Mouse (Mus musculus) heart, adult 8-10 months (tissue): ENCODE results near the gene Bhlha15. TPM values are rescaled to one million over a fixed set of nuclear protein-coding genes. Genes with fewer than 3 reads are reported as not detected.

Experiments
- DNase-seq: peaks from one replicate; pipeline ENCODE4 v3.0.0; 2022; ENCODE audit warnings: low spot score
- total RNA-seq, 4 experiments: library from RNA; stranded (reverse); gene quantifications; 2 replicates each; pipeline ENCODE4 v1.2.4; 2022

The Bhlha15 gene
- total RNA-seq, 4 experiments from 2014 or later = 0.13 TPM; not detected in 3

DNA sequence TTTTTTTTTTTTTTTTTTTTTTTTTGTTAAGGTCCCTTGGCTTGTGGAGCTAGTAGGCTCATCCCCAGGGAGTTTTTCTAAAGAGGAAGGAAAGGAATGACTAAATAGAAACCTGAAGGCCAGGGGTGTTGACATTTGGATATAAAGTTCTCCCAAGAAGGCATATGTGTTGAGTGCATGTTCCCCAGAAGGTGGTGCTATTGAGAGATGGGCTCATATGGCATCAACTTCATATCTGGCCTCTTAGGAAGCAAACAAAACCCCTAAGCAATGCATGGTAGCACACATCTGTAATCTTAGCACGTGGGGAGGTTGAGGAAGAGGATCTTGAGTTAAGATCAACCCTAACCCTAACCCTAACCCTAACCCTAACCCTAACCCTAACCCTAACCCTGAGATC, 41.3 kb downstream of the Bhlha15 start:
- no peak for DNase-seq

DNA sequence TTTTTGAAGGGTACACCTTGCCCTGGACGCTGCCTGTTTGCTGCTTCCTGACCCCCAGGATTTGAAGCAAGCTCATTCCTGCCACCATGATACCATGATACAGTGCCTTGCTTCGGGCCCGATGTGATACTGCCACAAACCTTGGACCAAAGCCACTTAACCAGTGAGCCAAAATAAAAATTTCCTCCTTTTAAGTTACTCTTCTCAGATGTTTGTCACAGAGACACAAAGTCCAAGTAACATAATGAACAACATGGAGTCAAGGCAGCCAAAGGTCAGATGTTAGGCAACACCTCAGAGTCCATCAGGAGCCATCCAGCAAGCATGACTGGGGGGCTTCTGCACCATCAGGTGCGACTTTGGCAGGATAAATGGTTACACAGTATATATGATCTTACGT, 42.4 kb downstream of the Bhlha15 start:
- no peak for DNase-seq

DNA sequence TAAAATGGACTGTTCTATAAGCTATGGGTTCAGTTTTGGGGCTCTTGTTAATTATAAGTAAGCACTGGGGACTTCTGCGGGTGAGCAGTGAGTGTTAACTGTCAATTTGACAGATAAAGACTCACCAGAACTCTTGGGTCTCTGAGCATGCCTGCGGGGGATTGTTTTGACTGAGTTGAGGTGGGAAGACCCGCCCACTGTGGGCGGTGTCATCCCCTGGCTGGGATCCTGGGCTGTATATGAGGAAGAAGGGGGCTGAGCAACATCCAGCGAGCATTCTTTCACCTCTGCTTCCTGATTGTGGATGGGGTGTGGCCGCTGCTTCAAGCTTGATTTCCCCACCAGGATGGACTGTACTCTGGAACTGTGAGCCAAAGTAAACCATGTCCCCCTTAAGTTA, 44.1 kb downstream of the Bhlha15 start:
- DNase-seq = no peak

DNA sequence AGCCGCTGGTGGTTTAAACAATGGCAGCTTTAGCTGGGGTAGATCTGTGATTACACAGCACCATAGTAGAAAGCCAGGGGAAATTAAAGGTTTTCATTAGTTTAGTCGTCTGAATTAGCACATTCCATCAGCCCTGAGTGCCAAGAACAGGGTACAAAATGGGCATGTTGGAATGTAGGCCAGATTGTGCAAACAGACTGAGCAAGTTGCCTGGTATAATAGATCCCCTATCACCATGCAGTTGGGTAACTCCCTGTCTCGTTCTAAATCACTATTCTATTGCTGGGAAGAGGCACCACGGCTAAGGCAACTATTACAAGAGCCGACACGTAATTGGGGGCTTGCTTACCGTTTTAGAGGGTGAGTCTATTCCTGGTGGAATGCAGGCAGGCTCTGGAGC, 44.6 kb downstream of the Bhlha15 start:
- DNase-seq = no peak

DNA sequence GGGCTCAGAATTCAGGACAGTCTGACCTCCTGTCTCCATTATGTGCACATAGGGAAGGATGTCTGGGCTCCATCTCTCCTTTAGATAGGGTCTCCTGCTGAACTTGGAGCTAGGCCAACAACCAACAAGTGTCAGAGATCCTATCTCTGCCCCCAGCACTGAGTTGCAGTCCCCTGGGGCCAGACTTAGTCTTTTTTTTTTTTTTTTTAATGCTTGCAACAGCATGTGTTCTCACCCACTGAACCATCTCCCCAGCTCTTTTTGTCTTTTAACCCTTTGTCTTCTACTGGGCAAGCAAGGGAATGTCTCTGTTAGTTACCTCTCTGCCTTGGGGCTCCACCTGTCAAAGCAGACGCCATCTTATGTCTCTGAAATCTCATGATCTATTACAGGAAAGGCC, 48.9 kb downstream of the Bhlha15 start:
- no peak for DNase-seq

Other genes with a start within 250 kb of the Bhlha15 start
- 10 to 100 TPM; 27.4 to 33.6 (median 29.4) TPM for gene Ccz1, start 175.4 kb upstream of the Bhlha15 start, total RNA-seq
- gene Ocm, start 163.6 kb upstream of the Bhlha15 start, total RNA-seq = not detected
- 10 to 100 TPM; 31.3 to 33.3 (median 32.0) TPM for gene Lmtk2, start 89.8 kb upstream of the Bhlha15 start, total RNA-seq
- 10 to 100 TPM; 25.2 to 33.4 (median 28.5) TPM for gene Tecpr1, start 33.3 kb downstream of the Bhlha15 start, total RNA-seq
- 100 to 1,000 TPM; 148 to 170 (median 156) TPM for gene Bri3, start 54.2 kb downstream of the Bhlha15 start, total RNA-seq
- 10 to 100 TPM in 1 of 4 experiments, 1 to 10 TPM in 3; 6.4 to 10.6 (median 8.3) TPM for gene Baiap2l1, start 167.8 kb downstream of the Bhlha15 start, total RNA-seq